Mouse (Mus musculus) small intestine, adult 2 months (tissue): ENCODE measurements at regions not wholly inside any gene's neighbourhood (a gene's known extent, or its start where the extent isn't known, plus 50 kb on each side); places are given as distances from the start of the nearest gene placed in this dataset.

Experiments
- H3K27ac ChIP-seq: fragments of 200-500 bp; 2 replicates; pipeline ENCODE4 v1.5.1; 2012; ENCODE audit warnings: low read depth, low read length, control low read depth, inconsistent platforms; ENCODE audit not compliant: insufficient read depth
- H3K27me3 ChIP-seq: fragments of 200-500 bp; 2 replicates; pipeline ENCODE4 v1.6.1; 2012; ENCODE audit warnings: mild to moderate bottlenecking, moderate library complexity, low read length, inconsistent platforms; ENCODE audit not compliant: control insufficient read depth, insufficient read depth
- H3K36me3 ChIP-seq: fragments of 200-500 bp; 2 replicates; pipeline ENCODE4 v1.6.1; 2012; ENCODE audit warnings: mild to moderate bottlenecking, low read length, control low read depth, inconsistent platforms; ENCODE audit not compliant: control insufficient read depth, insufficient read depth
- H3K4me1 ChIP-seq: fragments of 200-500 bp; 2 replicates; pipeline ENCODE4 v1.6.1; 2012; ENCODE audit warnings: low read length, inconsistent platforms, mixed read lengths; ENCODE audit not compliant: control insufficient read depth, insufficient read depth, insufficient read length
- H3K4me3 ChIP-seq: fragments of 200-500 bp; 2 replicates; pipeline ENCODE4 v1.5.1; 2012; ENCODE audit warnings: low read depth, mild to moderate bottlenecking, control low read depth, inconsistent platforms, low read length, moderate library complexity
- CTCF ChIP-seq: fragments of 200-500 bp; IDR thresholded peaks from 2 replicates; pipeline ENCODE4 v1.5.1; 2012; ENCODE audit warnings: low read depth, mild to moderate bottlenecking, control low read depth, inconsistent platforms, low read length, moderate library complexity, mixed read lengths; ENCODE audit not compliant: insufficient replicate concordance, insufficient read length; ENCODE audit errors: extremely low read depth
- POLR2A ChIP-seq: fragments of 200-500 bp; IDR thresholded peaks from 2 replicates; pipeline ENCODE4 v1.6.1; 2012; ENCODE audit warnings: low read depth, mild to moderate bottlenecking, control low read depth, inconsistent platforms, low read length, moderate library complexity
- WGBS: fragments of 180-500 bp; shearing (Covaris S2); methylation state at CpG from one replicate; pipeline ENCODE4 v1.1.7; 2018; 5-methylcytosine and 5-hydroxymethylcytosine counted together

DNA sequence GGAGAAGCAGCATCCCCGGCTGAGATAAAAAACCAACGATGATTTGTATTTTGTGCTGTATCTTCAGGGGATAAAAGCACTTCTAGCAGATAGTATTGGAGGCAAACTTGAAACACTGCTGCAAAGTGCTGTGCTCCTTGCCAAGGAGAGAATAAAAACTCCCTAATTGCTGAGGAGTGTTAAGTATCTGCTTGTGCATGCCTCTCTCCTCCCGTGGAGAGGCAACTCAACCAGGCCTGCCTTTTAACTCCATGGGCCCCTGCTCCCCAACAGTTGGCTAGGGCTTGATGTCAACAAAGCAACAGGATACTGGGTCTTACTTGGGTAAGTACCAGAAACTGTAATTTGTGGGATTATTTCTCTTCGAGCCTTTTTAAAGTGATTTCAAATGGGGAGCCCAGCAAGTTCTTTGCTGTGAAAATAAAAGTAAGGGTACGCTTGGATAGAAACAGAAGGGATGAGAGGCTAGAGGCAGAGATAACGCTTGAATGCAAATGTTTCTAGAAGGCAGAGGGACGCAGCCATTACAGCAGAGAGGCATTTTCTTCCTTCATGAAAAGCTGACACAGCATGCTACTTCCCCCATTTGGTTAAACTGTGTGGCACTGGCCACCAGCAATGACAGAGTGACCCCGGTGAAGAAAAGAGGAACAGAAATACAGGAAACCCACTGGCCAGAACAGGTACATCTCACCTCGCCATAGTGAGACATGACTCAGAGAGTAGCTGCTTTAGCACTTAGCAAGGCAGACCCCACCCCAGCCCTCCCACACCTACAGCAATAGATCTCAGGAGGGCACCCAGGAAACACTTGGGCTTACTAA is 369.0 kb upstream of the Spred2 start:
- Histone ChIP-seq H3K27ac (no peak overlapping the region), H3K4me3 (no peak overlapping the region), H3K36me3 (no peaks in the 10 kb centered on the region), H3K4me1 (no peaks in the 10 kb centered on the region), H3K27me3 (no peaks in the 10 kb centered on the region)
- no peak for TF ChIP-seq CTCF
- TF ChIP-seq POLR2A, result no peak
- WGBS, result 71% methylated on average over 9 of the region's 9 CpGs

DNA sequence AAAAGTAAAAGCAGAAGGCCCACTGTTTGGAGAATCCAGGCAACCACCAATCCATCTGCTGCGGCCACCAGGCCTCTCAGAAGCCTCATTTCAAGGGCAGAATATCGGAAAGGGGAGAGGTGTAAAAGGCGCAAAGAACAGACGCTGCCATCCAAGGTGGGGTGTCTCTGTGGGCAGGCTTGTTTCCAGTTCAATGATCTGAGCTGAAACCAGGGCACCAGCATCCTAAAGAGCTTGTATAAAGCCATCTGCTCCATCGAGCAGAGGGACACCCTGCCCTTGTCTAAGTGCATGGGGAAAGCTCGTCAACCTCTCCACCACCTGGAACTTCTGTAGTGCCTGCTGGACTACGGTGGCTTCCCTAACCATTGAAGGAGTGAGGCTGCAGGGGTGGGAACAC is 363.7 kb upstream of the Spred2 start:
- H3K27ac ChIP-seq, result no peak overlapping the region
- 90% methylated on average over 7 of the region's 7 CpGs for WGBS
- TF ChIP-seq CTCF, result no peak
- no peaks in the 10 kb centered on the region for H3K36me3 ChIP-seq
- no peak overlapping the region for H3K4me3 ChIP-seq
- no peaks in the 10 kb centered on the region for H3K4me1 ChIP-seq
- no peaks in the 10 kb centered on the region for H3K27me3 ChIP-seq

DNA sequence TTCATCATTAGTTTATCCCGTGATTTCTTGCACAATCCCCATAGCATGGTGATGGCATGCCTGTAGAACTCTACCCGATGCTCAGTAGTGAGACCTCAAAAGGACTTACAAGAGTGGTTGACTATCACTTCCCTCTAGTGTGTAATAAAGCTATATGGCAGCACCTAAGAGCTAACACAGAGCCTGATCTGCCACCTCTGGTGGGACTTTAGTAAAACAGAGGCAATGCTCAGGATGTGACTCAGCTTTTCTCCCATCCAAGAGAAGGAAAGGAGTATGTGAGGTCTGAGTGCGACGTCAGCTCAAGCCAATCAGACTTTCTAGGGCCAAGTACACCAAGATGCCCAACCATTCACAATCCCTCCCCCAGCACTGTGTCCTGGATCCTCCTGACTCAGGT is 361.5 kb upstream of the Spred2 start:
- no peak overlapping the region for H3K4me3 ChIP-seq
- no peak for TF ChIP-seq POLR2A
- no peak for TF ChIP-seq CTCF
- no peak overlapping the region for H3K27ac ChIP-seq
- H3K36me3 ChIP-seq, result no peaks in the 10 kb centered on the region
- 82% methylated on average over 4 of the region's 4 CpGs for WGBS
- H3K4me1 ChIP-seq, result no peaks in the 10 kb centered on the region
- H3K27me3 ChIP-seq, result no peaks in the 10 kb centered on the region

DNA sequence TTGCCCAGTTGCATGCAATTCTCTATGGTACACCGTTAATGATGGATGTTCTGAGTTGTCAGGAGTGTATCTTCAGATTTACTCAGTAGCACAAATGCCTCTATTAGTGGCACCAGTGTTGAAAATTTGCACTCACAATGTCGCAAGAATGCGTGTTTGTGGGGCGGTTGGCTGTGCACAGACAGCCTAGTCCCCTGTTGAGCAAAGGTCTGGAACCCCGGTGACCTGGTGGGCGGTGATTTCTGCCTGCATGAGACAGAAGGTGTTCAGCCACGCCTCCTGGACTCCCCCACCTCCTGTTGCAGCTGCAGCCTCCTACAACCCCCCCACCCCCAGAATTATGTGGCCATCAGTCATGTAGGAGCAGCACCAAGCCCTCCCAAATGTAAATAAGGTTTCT is 338.9 kb upstream of the Spred2 start:
- Histone ChIP-seq H3K4me3 (no peak overlapping the region), H3K36me3 (no peaks in the 10 kb centered on the region), H3K4me1 (no peaks in the 10 kb centered on the region), H3K27me3 (no peaks in the 10 kb centered on the region), H3K27ac (no peak overlapping the region)
- WGBS, result 68% methylated on average over 7 of the region's 7 CpGs
- TF ChIP-seq CTCF (no peak), POLR2A (no peak)

DNA sequence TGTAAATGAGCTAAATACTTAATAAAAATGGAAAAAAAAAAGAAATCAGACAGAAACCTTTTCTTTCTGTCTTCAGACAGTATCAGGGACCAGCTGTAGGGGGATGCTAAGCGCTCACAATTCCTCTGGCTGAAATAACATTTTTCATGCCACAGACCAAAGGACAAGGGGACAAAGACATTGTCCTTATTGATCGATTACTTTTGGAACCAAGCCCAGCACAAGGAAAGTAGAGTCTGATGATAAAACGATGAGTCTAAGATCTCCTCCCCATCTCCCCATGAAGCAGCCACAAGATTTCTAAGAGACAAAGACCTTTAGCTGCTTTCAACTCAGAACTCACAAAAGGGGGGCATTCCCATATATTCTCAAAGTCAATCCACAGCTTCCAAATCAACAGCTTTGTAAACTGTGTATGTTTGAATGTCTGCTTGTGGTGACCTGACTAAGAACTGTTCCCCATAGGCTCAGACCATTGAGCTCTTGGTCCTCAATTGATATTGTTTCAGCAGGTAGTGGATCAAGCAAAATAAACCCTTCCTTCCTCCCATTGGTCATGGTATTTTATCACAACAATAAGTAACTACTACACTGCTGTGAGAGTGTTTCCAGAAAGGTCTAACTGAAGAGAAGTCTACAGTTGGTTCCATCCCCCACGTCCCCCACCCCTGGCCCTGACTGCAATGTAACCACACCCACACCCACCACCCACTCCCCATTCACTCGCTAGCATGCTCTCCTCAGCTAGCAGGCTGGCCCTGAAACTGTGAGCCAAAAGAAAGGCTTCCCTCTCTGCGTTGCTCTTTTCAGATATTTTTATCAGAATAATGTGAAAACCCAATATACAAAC is 331.4 kb upstream of the Spred2 start:
- Histone ChIP-seq H3K27me3 (no peaks in the 10 kb centered on the region), H3K36me3 (no peaks in the 10 kb centered on the region), H3K4me3 (no peak overlapping the region), H3K27ac (no peak overlapping the region), H3K4me1 (no peaks in the 10 kb centered on the region)
- TF ChIP-seq POLR2A, result no peak
- TF ChIP-seq CTCF, result no peak
- 84% methylated on average over 6 of the region's 6 CpGs for WGBS

DNA sequence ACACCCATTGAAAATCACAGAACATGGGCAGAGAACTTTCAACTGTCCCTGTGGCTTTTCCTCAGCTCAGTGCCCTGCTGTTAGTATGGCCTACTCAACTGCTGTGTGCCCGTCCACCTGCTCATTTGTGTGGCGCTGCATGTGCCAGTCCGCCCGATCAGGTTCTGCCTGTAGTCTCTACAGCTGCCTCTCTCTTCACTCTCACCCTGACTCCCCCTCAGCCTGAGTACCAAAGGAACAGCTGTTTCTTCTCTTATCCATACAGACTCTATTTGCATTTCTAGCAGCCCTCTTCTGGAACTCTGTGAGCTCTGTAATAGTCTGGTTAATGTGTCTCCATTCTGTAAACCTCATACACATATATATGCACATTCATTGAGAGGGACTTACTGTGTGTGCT is 329.1 kb upstream of the Spred2 start:
- no peak for TF ChIP-seq POLR2A
- no peak for TF ChIP-seq CTCF
- H3K4me3 ChIP-seq, result no peak overlapping the region
- no peaks in the 10 kb centered on the region for H3K4me1 ChIP-seq
- H3K27ac ChIP-seq, result no peak overlapping the region
- WGBS, result 57% methylated on average over 4 of the region's 4 CpGs
- H3K27me3 ChIP-seq, result no peaks in the 10 kb centered on the region
- H3K36me3 ChIP-seq, result no peaks in the 10 kb centered on the region

DNA sequence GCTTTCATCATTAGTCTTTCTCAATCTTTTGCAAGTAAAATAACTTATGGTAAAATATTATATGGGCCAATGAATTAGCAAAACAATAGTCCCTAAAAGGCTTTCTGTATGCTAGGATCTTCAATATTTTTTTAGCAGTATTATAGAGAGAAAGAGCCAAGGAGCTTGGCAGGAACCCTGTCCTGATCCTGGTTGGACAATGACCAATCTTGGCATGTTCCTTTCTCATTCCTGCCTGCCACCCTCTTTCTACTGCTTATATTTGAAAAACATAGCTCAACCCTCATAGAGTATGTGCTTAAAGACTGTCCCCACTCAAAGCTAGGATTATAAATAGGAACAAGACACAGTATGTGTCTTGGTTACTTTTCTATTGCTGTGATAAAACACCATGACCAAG is 327.8 kb upstream of the Spred2 start:
- Histone ChIP-seq H3K36me3 (no peaks in the 10 kb centered on the region), H3K4me3 (no peak overlapping the region), H3K27ac (no peak overlapping the region), H3K27me3 (no peaks in the 10 kb centered on the region), H3K4me1 (no peaks in the 10 kb centered on the region)
- TF ChIP-seq CTCF, result no peak
- no peak for TF ChIP-seq POLR2A
